Mouse (Mus musculus): ENCODE data around the gene Togaram1.

Gene Togaram1

GRCm38 (mm10) chr12:65058203-65058602 lies 92.6 kb downstream of the Togaram1 start:
- no peak for DNase-seq

GRCm38 (mm10) chr12:65061082-65061481 lies 95.5 kb downstream of the Togaram1 start:
- no peak for DNase-seq

GRCm38 (mm10) chr12:65065241-65065640 lies 99.6 kb downstream of the Togaram1 start:
- no peak for DNase-seq

GRCm38 (mm10) chr12:65066234-65066633 lies 100.6 kb downstream of the Togaram1 start:
- DNase-seq = no peak

GRCm38 (mm10) chr12:65068409-65068808 lies 102.8 kb downstream of the Togaram1 start:
- DNase-seq = no peak
